Mouse (Mus musculus): ENCODE results near the gene 1190005I06Rik. TPM values are rescaled to one million over a fixed set of nuclear protein-coding genes. Genes with fewer than 3 reads are reported as not detected.

Gene 1190005I06Rik
- total RNA-seq, 4 experiments from 2014 or later = 8.4 to 16.2 (median 14.1) TPM

- peak; percentile 84 for DNase-seq (ENCODE audit: low spot score in 2 of 2)
Observed at GRCm38 (mm10) chr8:120667561-120668373, 20.3 kb upstream of the 1190005I06Rik start, which contains the start of the genes Gm27021 and Cox4i1. TSS of gene Gm27021 (minus strand) at chr8:120668079. TSS of gene Cox4i1 (plus strand) at chr8:120668222.

- DNase-seq (ENCODE audit: low spot score in 2 of 2) = no peak
Observed at GRCm38 (mm10) chr8:120666807-120667470, 19.5 kb upstream of the 1190005I06Rik start.

- DNase-seq (ENCODE audit: low spot score in 2 of 2) = no peak
Observed at GRCm38 (mm10) chr8:120665726-120666455, 18.5 kb upstream of the 1190005I06Rik start.

- DNase-seq (ENCODE audit: low spot score in 2 of 2) = no peak
Observed at GRCm38 (mm10) chr8:120664566-120664965, 17.1 kb upstream of the 1190005I06Rik start.

GRCm38 (mm10) chr8:120657415-120657814 is 10.0 kb upstream of the 1190005I06Rik start:
- DNase-seq (ENCODE audit: low spot score in 2 of 2) = no peak

- no peak for DNase-seq (ENCODE audit: low spot score in 2 of 2)
Observed at GRCm38 (mm10) chr8:120656322-120657052, 9.1 kb upstream of the 1190005I06Rik start.

- peak; percentile 80 to 84 for DNase-seq (ENCODE audit: low spot score in 2 of 2)
Observed at GRCm38 (mm10) chr8:120644663-120645062, 2.8 kb downstream of the 1190005I06Rik start.

GRCm38 (mm10) chr8:120642031-120642662 is 5.3 kb downstream of the 1190005I06Rik start:
- no peak for DNase-seq (ENCODE audit: low spot score in 2 of 2)

GRCm38 (mm10) chr8:120641245-120641644 is 6.2 kb downstream of the 1190005I06Rik start:
- DNase-seq (ENCODE audit: low spot score in 2 of 2) = no peak

GRCm38 (mm10) chr8:120634329-120634839 is 13.0 kb downstream of the 1190005I06Rik start:
- peak; percentile 42 to 50 for DNase-seq (ENCODE audit: low spot score in 2 of 2)

- no peak for DNase-seq (ENCODE audit: low spot score in 2 of 2)
Observed at GRCm38 (mm10) chr8:120633665-120634271, 13.7 kb downstream of the 1190005I06Rik start.

GRCm38 (mm10) chr8:120632969-120633664 is 14.3 kb downstream of the 1190005I06Rik start:
- no peak for DNase-seq (ENCODE audit: low spot score in 2 of 2)

GRCm38 (mm10) chr8:120631441-120632375 is 15.7 kb downstream of the 1190005I06Rik start:
- peak; percentile 47 to 48 for DNase-seq (ENCODE audit: low spot score in 2 of 2)

- no peak for DNase-seq (ENCODE audit: low spot score in 2 of 2)
Observed at GRCm38 (mm10) chr8:120630848-120631247, 16.6 kb downstream of the 1190005I06Rik start.

GRCm38 (mm10) chr8:120630031-120630430 is 17.4 kb downstream of the 1190005I06Rik start:
- DNase-seq (ENCODE audit: low spot score in 2 of 2) = no peak

GRCm38 (mm10) chr8:120627298-120627697 is 20.1 kb downstream of the 1190005I06Rik start:
- DNase-seq (ENCODE audit: low spot score in 2 of 2) = peak; percentile 67 to 69

- DNase-seq (ENCODE audit: low spot score in 2 of 2) = no peak
Observed at GRCm38 (mm10) chr8:120626461-120626860, 21.0 kb downstream of the 1190005I06Rik start.

- DNase-seq (ENCODE audit: low spot score in 2 of 2) = no peak
Observed at GRCm38 (mm10) chr8:120623608-120624007, 23.8 kb downstream of the 1190005I06Rik start.

Data from layer of hippocampus, adult 8-10 months (tissue).